ENCODE assay signal across 8 mouse cellular contexts in genomic region chr2:153560664-153561541, GRCm38 (mm10). TPM values are rescaled to one million over a fixed set of nuclear protein-coding genes. Genes with fewer than 3 reads are reported as not detected.
A peak's percentile ranks its signal among the peaks of the same experiment; 100 is the strongest.
DNase-seq lines count a peak whose midpoint lies in the region; ATAC-seq and TF ChIP-seq lines count a peak whose summit lies in the region.

No protein-coding gene starts in this region.

- H3K4me1 ChIP-seq in lung, adult 2 months (ENCODE audit: control insufficient read depth, insufficient read depth, low read length), result no peaks in the 10 kb centered on the region
- peaks cover 6% of the 10 kb centered on the region for H3K4me1 ChIP-seq in embryonic facial prominence, embryonic 11.5 days (ENCODE audit: control insufficient read depth, insufficient read depth, low read length)
- H3K4me1 ChIP-seq in heart, postnatal 0 days (ENCODE audit: control insufficient read depth, insufficient read depth), result peaks cover 27% of the 10 kb centered on the region

- H3K4me2 ChIP-seq in embryonic facial prominence, embryonic 11.5 days (ENCODE audit: low read depth, low read length), result peak overlapping the region; percentile 24
- peak overlapping the region; percentile 56 for H3K4me2 ChIP-seq in heart, postnatal 0 days (ENCODE audit: low read depth, low read length)

- H3K9ac ChIP-seq in embryonic facial prominence, embryonic 11.5 days (replicated peaks; ENCODE audit: low read length), result no peak overlapping the region
- H3K9ac ChIP-seq in heart, postnatal 0 days (replicated peaks; ENCODE audit: low read depth, low read length), result peak overlapping the region; percentile 53

- no peaks in the 10 kb centered on the region for H3K36me3 ChIP-seq in embryonic facial prominence, embryonic 11.5 days (replicated peaks; ENCODE audit: control insufficient read depth, insufficient read depth, low read depth, low read length)
- H3K36me3 ChIP-seq in heart, postnatal 0 days (replicated peaks; ENCODE audit: control insufficient read depth, insufficient read depth, low read length), result no peaks in the 10 kb centered on the region

- H3K9me3 ChIP-seq in embryonic facial prominence, embryonic 11.5 days (replicated peaks; ENCODE audit: control insufficient read depth, low read length), result no peaks in the 10 kb centered on the region
- no peaks in the 10 kb centered on the region for H3K9me3 ChIP-seq in heart, postnatal 0 days (replicated peaks; ENCODE audit: control insufficient read depth, low read length)

- 8% methylated on average over 21 of the region's 21 CpGs for WGBS in lung, adult 2 months
- 11% methylated on average over 21 of the region's 21 CpGs for WGBS in embryonic facial prominence, embryonic 11.5 days
- WGBS in heart, postnatal 0 days, result 2% methylated on average over 20 of the region's 21 CpGs

- DNase-seq in lung, adult 18-20 months, result peak; percentile 30 to 33
- no peak for DNase-seq in lung, adult 2 months
- peak; percentile 23 for DNase-seq in embryonic facial prominence, embryonic 11.5 days (ENCODE audit: low spot score)
- peak; percentile 84 for DNase-seq in heart, postnatal 0 days (ENCODE audit: low spot score)
- peak; percentile 15 to 18 for DNase-seq in left cerebral cortex, postnatal 36 days (ENCODE audit: low spot score in 2 of 2)
- DNase-seq in skeletal muscle tissue, adult 2 months (ENCODE audit: low read depth, low spot score), result peak; percentile 20

- no peaks in the 10 kb centered on the region for H3K27me3 ChIP-seq in embryonic facial prominence, embryonic 11.5 days (ENCODE audit: control insufficient read depth, insufficient read depth, low read length)
- H3K27me3 ChIP-seq in heart, postnatal 0 days (ENCODE audit: control insufficient read depth, insufficient read depth, low read length), result no peaks in the 10 kb centered on the region

- no peak overlapping the region for H3K4me3 ChIP-seq in lung, adult 2 months (replicated peaks; ENCODE audit: extremely low read depth, low read depth, low read length)
- no peak overlapping the region for H3K4me3 ChIP-seq in embryonic facial prominence, embryonic 11.5 days (ENCODE audit: low read depth, low read length)
- peak overlapping the region; percentile 12 for H3K4me3 ChIP-seq in heart, postnatal 0 days (ENCODE audit: low read depth, low read length)

- no peak for TF ChIP-seq EP300 in heart, postnatal 0 days (IDR thresholded peaks at IDR 0.05; ENCODE audit: low read depth)

- H3K27ac ChIP-seq in embryonic facial prominence, embryonic 11.5 days (replicated peaks; ENCODE audit: low read depth, low read length), result no peak overlapping the region
- H3K27ac ChIP-seq in heart, postnatal 0 days (ENCODE audit: low read depth), result peak overlapping the region; percentile 93

- ATAC-seq in embryonic facial prominence, embryonic 11.5 days (replicated peaks; ENCODE audit: insufficient number of reproducible peaks, low FRiP score, low TSS enrichment, low read depth), result peak; percentile 45; the same call in 1 of the 2 replicates
- ATAC-seq in heart, postnatal 0 days (ENCODE audit: insufficient read depth, low read depth), result peak; percentile 91
- peak; percentile 60 for ATAC-seq in megakaryocyte-erythroid progenitor cell, adult 5-6 weeks (replicated peaks; ENCODE audit: low FRiP score, low TSS enrichment, poor library complexity, severe bottlenecking)
- ATAC-seq in cerebellum, adult (ENCODE audit: insufficient number of reproducible peaks, low FRiP score, low TSS enrichment), result no peak; the same call in 1 of the 2 replicates

- TF ChIP-seq CTCF in lung, adult 2 months (IDR thresholded peaks at IDR 0.05; ENCODE audit: insufficient read depth, low read length), result no peak
- no peak for TF ChIP-seq CTCF in heart, postnatal 0 days (IDR thresholded peaks at IDR 0.05; ENCODE audit: low read depth)

- intact Hi-C loops in left cerebral cortex, postnatal 36 days (cut with DNase I), result loop anchor here (5.0 kb wide), 1 partner anchor 59 kb away; no protein-coding TSS in a partner anchor

- no peak for TF ChIP-seq POLR2A in lung, adult 2 months (IDR thresholded peaks at IDR 0.05; ENCODE audit: borderline replicate concordance, extremely low read depth, low read depth, low read length)

RNA-seq across cellular contexts. Expression of gene Nol4l, which starts 31.1 kb away (rescaled TPM):
- polyA plus RNA-seq in lung, adult 2 months (2012; rRNA removed), result 14.7 TPM in 2 replicates
- polyA plus RNA-seq in embryonic facial prominence, embryonic 11.5 days (2014; fragmentation: Nextera tagmentation; extraction: Ambion mirVana), result 17.6 and 21.0 TPM in 2 replicates
- 10.2 and 13.1 TPM in 2 replicates for total RNA-seq in heart, postnatal 0 days (2014; rRNA removed; ENCODE audit: low replicate concordance)
- 4.3 TPM in 2 replicates for polyA plus RNA-seq in heart, postnatal 0 days (2015; fragmentation: Nextera tagmentation; extraction: Ambion mirVana)
- total RNA-seq in left cerebral cortex, postnatal 36 days (2021), result 10 to 100 TPM; 46.4 to 50.2 TPM
- total RNA-seq in megakaryocyte-erythroid progenitor cell, adult 5-6 weeks (2014; fragmentation: Nextera tagmentation), result 10.4 and 13.8 TPM in 2 replicates
- total RNA-seq in megakaryocyte-erythroid progenitor cell, adult 5-6 weeks (2017), result 4.2 and 13.3 TPM in 2 replicates
